Mouse (Mus musculus) MEL (cell line): ENCODE data around the gene R3hcc1l. TPM values are rescaled to one million over a fixed set of nuclear protein-coding genes. Genes with fewer than 3 reads are reported as not detected.

ENCODE experiments used
- DNase-seq: peaks from one replicate; pipeline ENCODE4 v3.0.0; 2011; ENCODE audit warnings: low read depth, low spot score
- H3K27ac ChIP-seq: 2 replicates; pipeline ENCODE4 v1.5.1; 2012; ENCODE audit warnings: low read depth, mild to moderate bottlenecking, control low read depth, low read length, moderate library complexity; ENCODE audit not compliant: control insufficient read depth
- H3K27me3 ChIP-seq, 2 experiments: fragments of 150-350 bp in 1 of 2; sonication (generic) in 1 of 2; 2 replicates each; pipeline ENCODE4 v1.6.1; 2012; ENCODE audit warnings: low read length in 2 of 2, mild to moderate bottlenecking in 2 of 2, improper control_type of control experiment in 1 of 2, moderate library complexity in 1 of 2; ENCODE audit not compliant: insufficient read depth in 2 of 2, control insufficient read depth in 1 of 2
- H3K36me3 ChIP-seq, 2 experiments: 2 replicates each; pipeline ENCODE4 v1.6.1; 2012 to 2014; ENCODE audit warnings: low read length in 2 of 2, improper control_type of control experiment in 1 of 2, inconsistent platforms in 1 of 2, mild to moderate bottlenecking in 1 of 2; ENCODE audit not compliant: insufficient read depth in 2 of 2, control insufficient read depth in 1 of 2
- H3K4me1 ChIP-seq, 2 experiments: fragments of 150-350 bp in 1 of 2; sonication (generic) in 1 of 2; 2 replicates each; pipeline ENCODE4 v1.6.1; 2012; ENCODE audit warnings: low read length in 2 of 2, improper control_type of control experiment in 1 of 2, mild to moderate bottlenecking in 1 of 2; ENCODE audit not compliant: insufficient read depth in 2 of 2, control insufficient read depth in 1 of 2
- H3K4me3 ChIP-seq, 2 experiments: fragments of 150-350 bp in 1 of 2; sonication (generic) in 1 of 2; 2 replicates each; pipeline ENCODE4 v1.5.1; 2012; ENCODE audit warnings: low read depth in 2 of 2, low read length in 2 of 2, mild to moderate bottlenecking in 2 of 2, moderate library complexity in 2 of 2, control low read depth in 1 of 2, improper control_type of control experiment in 1 of 2; ENCODE audit not compliant: control insufficient read depth in 1 of 2, insufficient read depth in 1 of 2
- H3K79me2 ChIP-seq: 2 replicates; pipeline ENCODE4 v1.6.1; 2012; ENCODE audit warnings: mild to moderate bottlenecking, low read length, moderate library complexity; ENCODE audit not compliant: control insufficient read depth, poor library complexity, insufficient read depth
- H3K9ac ChIP-seq: 2 replicates; pipeline ENCODE4 v1.6.1; 2012; ENCODE audit warnings: low read depth, mild to moderate bottlenecking, control low read depth, low read length, moderate library complexity; ENCODE audit not compliant: control insufficient read depth, poor library complexity, severe bottlenecking
- H3K9me3 ChIP-seq: fragments of 150-350 bp; sonication (generic); replicated peaks from 2 replicates; pipeline ENCODE4 v1.6.1; 2012; ENCODE audit warnings: mild to moderate bottlenecking, low read length, improper control_type of control experiment, moderate library complexity; ENCODE audit not compliant: insufficient read depth
- BHLHE40 ChIP-seq: IDR thresholded peaks from 2 replicates; pipeline ENCODE4 v1.6.1; 2012; ENCODE audit warnings: low read depth, mild to moderate bottlenecking, inconsistent platforms, low read length, improper control_type of control experiment, borderline replicate concordance
- CHD1 ChIP-seq: IDR thresholded peaks from 2 replicates; pipeline ENCODE4 v1.6.1; 2012; ENCODE audit warnings: low read depth, mild to moderate bottlenecking, inconsistent platforms, low read length, improper control_type of control experiment
- CHD2 ChIP-seq: IDR thresholded peaks from 2 replicates; pipeline ENCODE4 v1.6.1; 2011; ENCODE audit warnings: low read length, improper control_type of control experiment
- CTCF ChIP-seq, 3 experiments: IDR thresholded peaks in 2 of 3; conservative IDR thresholded peaks in 1 of 3; 2 replicates each; pipeline ENCODE4 v1.5.1; 2011 to 2012; ENCODE audit warnings: low read length in 3 of 3, low read depth in 2 of 3, mild to moderate bottlenecking in 2 of 3, improper control_type of control experiment in 1 of 3, inconsistent platforms in 1 of 3, mixed read lengths in 1 of 3, moderate library complexity in 1 of 3; ENCODE audit not compliant: control insufficient read depth in 1 of 3, insufficient read depth in 1 of 3, poor library complexity in 1 of 3, severe bottlenecking in 1 of 3
- E2F4 ChIP-seq: IDR thresholded peaks from 2 replicates; pipeline ENCODE4 v1.6.1; 2011; ENCODE audit warnings: low read depth, low read length, improper control_type of control experiment, borderline replicate concordance
- ELF1 ChIP-seq: IDR thresholded peaks from 2 replicates; pipeline ENCODE4 v1.6.1; 2014; ENCODE audit warnings: low read depth, mild to moderate bottlenecking, inconsistent platforms, low read length, improper control_type of control experiment, moderate library complexity
- EP300 ChIP-seq, 2 experiments: IDR thresholded peaks; 2 replicates each; pipeline ENCODE4 v1.6.1; 2011; ENCODE audit warnings: improper control_type of control experiment in 2 of 2, low read length in 2 of 2, low read depth in 1 of 2, mild to moderate bottlenecking in 1 of 2
- ETS1 ChIP-seq: IDR thresholded peaks from 2 replicates; pipeline ENCODE4 v1.6.1; 2012; ENCODE audit warnings: low read depth, mild to moderate bottlenecking, inconsistent platforms, low read length, improper control_type of control experiment, moderate library complexity
- GABPA ChIP-seq: IDR thresholded peaks from 2 replicates; pipeline ENCODE4 v1.6.1; 2012; ENCODE audit warnings: low read depth, mild to moderate bottlenecking, inconsistent platforms, low read length, improper control_type of control experiment, moderate library complexity
- GATA1 ChIP-seq: IDR thresholded peaks from 2 replicates; pipeline ENCODE4 v1.6.1; 2011; ENCODE audit warnings: low read depth, low read length, improper control_type of control experiment
- HCFC1 ChIP-seq: IDR thresholded peaks from 2 replicates; pipeline ENCODE4 v1.6.1; 2012; ENCODE audit warnings: low read depth, mild to moderate bottlenecking, inconsistent platforms, low read length, improper control_type of control experiment, moderate library complexity
- KAT2A ChIP-seq: conservative IDR thresholded peaks from 2 replicates; pipeline ENCODE4 v1.6.1; 2012; ENCODE audit warnings: low read depth, low read length, improper control_type of control experiment, inconsistent platforms
- MAFK ChIP-seq: IDR thresholded peaks from 2 replicates; pipeline ENCODE4 v1.6.1; 2011; ENCODE audit warnings: low read depth, mild to moderate bottlenecking, low read length, improper control_type of control experiment, borderline replicate concordance
- MAX ChIP-seq: IDR thresholded peaks from 2 replicates; pipeline ENCODE4 v1.6.1; 2011; ENCODE audit warnings: low read length, improper control_type of control experiment
- MAZ ChIP-seq: IDR thresholded peaks from 2 replicates; pipeline ENCODE4 v1.6.1; 2012; ENCODE audit warnings: low read depth, mild to moderate bottlenecking, inconsistent platforms, low read length, improper control_type of control experiment
- MEF2A ChIP-seq: IDR thresholded peaks from 2 replicates; pipeline ENCODE4 v1.6.1; 2014; ENCODE audit warnings: low read depth, mild to moderate bottlenecking, inconsistent platforms, low read length, improper control_type of control experiment; ENCODE audit not compliant: poor library complexity, insufficient replicate concordance, severe bottlenecking; ENCODE audit errors: extremely low read depth
- MXI1 ChIP-seq: IDR thresholded peaks from 2 replicates; pipeline ENCODE4 v1.6.1; 2011; ENCODE audit warnings: mild to moderate bottlenecking, low read depth, low read length, improper control_type of control experiment
- MYB ChIP-seq: IDR thresholded peaks from 2 replicates; pipeline ENCODE4 v1.6.1; 2011; ENCODE audit warnings: mild to moderate bottlenecking, low read depth, low read length, improper control_type of control experiment
- MYC ChIP-seq: IDR thresholded peaks from 2 replicates; pipeline ENCODE4 v1.6.1; 2011; ENCODE audit warnings: low read depth, mild to moderate bottlenecking, low read length, improper control_type of control experiment, moderate library complexity
- NRF1 ChIP-seq: IDR thresholded peaks from 2 replicates; pipeline ENCODE4 v1.6.1; 2014; ENCODE audit warnings: low read depth, mild to moderate bottlenecking, inconsistent platforms, low read length, improper control_type of control experiment, moderate library complexity; ENCODE audit not compliant: poor library complexity, insufficient read depth, severe bottlenecking
- POLR2A ChIP-seq, 2 experiments: IDR thresholded peaks; 2 replicates each; pipeline ENCODE4 v1.6.1; 2011 to 2012; ENCODE audit warnings: low read length in 2 of 2, mild to moderate bottlenecking in 2 of 2, control low read depth in 1 of 2, improper control_type of control experiment in 1 of 2, low read depth in 1 of 2, moderate library complexity in 1 of 2; ENCODE audit not compliant: control insufficient read depth in 1 of 2, insufficient read depth in 1 of 2, poor library complexity in 1 of 2
- POLR2AphosphoS2 ChIP-seq: IDR thresholded peaks from 2 replicates; pipeline ENCODE4 v1.6.1; 2011; ENCODE audit warnings: low read length, improper control_type of control experiment
- POLR2AphosphoS5 ChIP-seq: IDR thresholded peaks from 2 replicates; pipeline ENCODE4 v1.6.1; 2012; ENCODE audit warnings: low read depth, borderline replicate concordance, mild to moderate bottlenecking, inconsistent platforms, low read length, moderate library complexity, mixed read lengths
- RAD21 ChIP-seq: IDR thresholded peaks from 2 replicates; pipeline ENCODE4 v1.6.1; 2011; ENCODE audit warnings: mild to moderate bottlenecking, low read depth, low read length, improper control_type of control experiment
- RCOR1 ChIP-seq: IDR thresholded peaks from 2 replicates; pipeline ENCODE4 v1.6.1; 2012; ENCODE audit warnings: low read depth, mild to moderate bottlenecking, inconsistent platforms, low read length, improper control_type of control experiment
- SIN3A ChIP-seq: IDR thresholded peaks from 2 replicates; pipeline ENCODE4 v1.6.1; 2012; ENCODE audit warnings: low read length, improper control_type of control experiment, inconsistent platforms
- SMC3 ChIP-seq: IDR thresholded peaks from 2 replicates; pipeline ENCODE4 v1.6.1; 2011; ENCODE audit warnings: low read depth, low read length, improper control_type of control experiment
- TBP ChIP-seq: IDR thresholded peaks from 2 replicates; pipeline ENCODE4 v1.8.0; 2011; ENCODE audit warnings: low read depth, low read length, improper control_type of control experiment
- TCF12 ChIP-seq: IDR thresholded peaks from 2 replicates; pipeline ENCODE4 v1.6.1; 2014; ENCODE audit warnings: low read depth, mild to moderate bottlenecking, inconsistent platforms, low read length, improper control_type of control experiment, moderate library complexity
- UBTF ChIP-seq: IDR thresholded peaks from 2 replicates; pipeline ENCODE4 v1.6.1; 2012; ENCODE audit warnings: low read depth, mild to moderate bottlenecking, inconsistent platforms, low read length, improper control_type of control experiment, moderate library complexity, borderline replicate concordance; ENCODE audit not compliant: insufficient read depth
- USF1 ChIP-seq: IDR thresholded peaks from 2 replicates; pipeline ENCODE4 v1.6.1; 2014; ENCODE audit warnings: low read depth, mild to moderate bottlenecking, inconsistent platforms, low read length, improper control_type of control experiment, moderate library complexity
- USF2 ChIP-seq, 2 experiments: IDR thresholded peaks; 2 replicates each; pipeline ENCODE4 v1.6.1; 2011 to 2012; ENCODE audit warnings: improper control_type of control experiment in 2 of 2, low read length in 2 of 2, borderline replicate concordance in 1 of 2, inconsistent platforms in 1 of 2, low read depth in 1 of 2, mild to moderate bottlenecking in 1 of 2; ENCODE audit not compliant: insufficient read depth in 1 of 2
- ZC3H11A ChIP-seq: IDR thresholded peaks from 2 replicates; pipeline ENCODE4 v1.6.1; 2012; ENCODE audit warnings: low read depth, mild to moderate bottlenecking, inconsistent platforms, low read length, improper control_type of control experiment
- ZKSCAN1 ChIP-seq: IDR thresholded peaks from 2 replicates; pipeline ENCODE4 v1.6.1; 2012; ENCODE audit warnings: low read depth, mild to moderate bottlenecking, inconsistent platforms, low read length, improper control_type of control experiment, moderate library complexity
- ZMIZ1 ChIP-seq: IDR thresholded peaks from 2 replicates; pipeline ENCODE4 v1.6.1; 2012; ENCODE audit warnings: low read depth, mild to moderate bottlenecking, inconsistent platforms, low read length, improper control_type of control experiment, moderate library complexity
- ZNF384 ChIP-seq: IDR thresholded peaks from 2 replicates; pipeline ENCODE4 v1.6.1; 2012; ENCODE audit warnings: low read depth, mild to moderate bottlenecking, inconsistent platforms, low read length, improper control_type of control experiment
- polyA plus RNA-seq, 2 experiments: library from polyadenylated mRNA; stranded (reverse) in 1 of 2; unstranded in 1 of 2; fragments of >175 nt in 1 of 2; fragments of >200 nt in 1 of 2; gene quantifications; 2 replicates each; pipeline versions ENCODE4 v1.2.1 to v1.2.4; 2012; ENCODE audit warnings: low replicate concordance in 2 of 2, low read depth in 1 of 2; ENCODE audit not compliant: insufficient read length in 2 of 2, insufficient read depth in 1 of 2, missing spikeins in 1 of 2
- total RNA-seq: library from RNA; depleted of rRNA; stranded (reverse); fragments of 300-350 nt; gene quantifications from 2 replicates; pipeline ENCODE4 v1.2.3, GENCODE M21; 2012

R3hcc1l gene
- total and polyA plus RNA-seq, 3 experiments, result 14.8 to 119 (median 21.5) TPM

DNA sequence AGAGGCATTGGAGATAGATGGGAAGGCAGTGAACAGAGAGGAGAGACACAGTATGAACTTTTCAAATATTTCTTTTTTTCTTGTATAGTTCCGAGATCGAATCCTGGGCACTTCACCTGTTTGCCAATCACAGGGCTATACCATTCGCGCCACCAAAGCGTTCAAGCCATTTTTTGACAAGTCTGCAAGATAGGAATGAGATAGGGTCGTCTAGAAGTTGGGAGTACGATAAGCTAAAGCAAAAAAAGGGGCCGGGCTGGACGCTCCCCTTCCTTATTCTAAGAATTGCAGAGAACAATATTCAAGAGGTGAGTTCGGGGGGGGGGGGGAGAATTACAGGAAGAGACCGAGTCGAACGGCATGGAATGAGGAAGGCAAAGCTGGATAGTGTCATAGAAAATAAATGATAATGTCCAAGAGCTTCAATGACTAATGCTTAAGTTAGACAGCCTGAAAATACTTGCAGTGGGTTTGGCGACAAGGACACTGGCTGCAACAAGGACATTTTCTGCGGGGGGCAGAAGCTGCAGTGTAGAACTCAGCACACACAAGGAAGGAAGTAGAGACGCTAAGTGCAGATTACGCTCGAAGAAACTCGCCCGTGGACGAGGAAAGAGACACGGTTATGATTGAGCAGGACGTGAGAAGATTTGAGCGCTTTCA lies 471 bp upstream of the R3hcc1l start:
- Histone ChIP-seq H3K36me3 (peaks cover 0 to 28% of the 10 kb centered on the region in 2 experiments; a peak in 3 of 4 replicates), H3K9me3 (no peaks in the 10 kb centered on the region), H3K27me3 (no peaks in the 10 kb centered on the region; a peak in 1 of 4 replicates), H3K4me3 (peak overlapping the region; percentile 76 to 78), H3K9ac (peak overlapping the region; percentile 15), H3K4me1 (peaks cover 5 to 13% of the 10 kb centered on the region in 2 experiments; a peak in 3 of 4 replicates), H3K27ac (no peak overlapping the region), H3K79me2 (peaks cover 33% of the 10 kb centered on the region)
- DNase-seq, result no peak
- no peak for TF ChIP-seq ETS1
- TF ChIP-seq POLR2AphosphoS2, result no peak
- no peak; the same call in 1 of the 2 replicates for TF ChIP-seq GATA1
- no peak for TF ChIP-seq MYB
- no peak for TF ChIP-seq UBTF
- TF ChIP-seq POLR2A (IDR thresholded peaks at IDR 0.05; ENCODE audit: control insufficient read depth in 1 of 2, insufficient read depth in 1 of 2, low read depth in 1 of 2, low read length in 2 of 2, poor library complexity in 1 of 2), result 0 out of 4 replicates have a peak, but pooled peaks of 1 of the 2 experiments have one; percentile 15
- TF ChIP-seq CHD2, result no peak
- no peak; the same call in 1 of the 2 replicates for TF ChIP-seq MAX
- TF ChIP-seq ZNF384, result peak; percentile 55
- no peak for TF ChIP-seq NRF1
- TF ChIP-seq SIN3A, result no peak
- no peak for TF ChIP-seq ZKSCAN1
- no peak for TF ChIP-seq HCFC1
- no peak for TF ChIP-seq BHLHE40
- TF ChIP-seq GABPA, result no peak
- TF ChIP-seq RCOR1, result peak; percentile 54; the same call in 1 of the 2 replicates
- no peak for TF ChIP-seq ELF1
- no peak for TF ChIP-seq USF2 (IDR thresholded peaks at IDR 0.05; ENCODE audit: borderline replicate concordance in 1 of 2, insufficient read depth in 1 of 2, low read depth in 1 of 2, low read length in 2 of 2)
- TF ChIP-seq ZMIZ1, result no peak
- no peak for TF ChIP-seq USF1
- peak in 1 of 2 experiments; percentile 10; a peak in 1 of 4 replicates for TF ChIP-seq EP300 (IDR thresholded peaks at IDR 0.05; ENCODE audit: low read depth in 1 of 2, low read length in 2 of 2)
- no peak for TF ChIP-seq MXI1
- no peak for TF ChIP-seq E2F4
- TF ChIP-seq SMC3, result peak; percentile 3; the same call in 1 of the 2 replicates
- TF ChIP-seq RAD21, result no peak
- no peak for TF ChIP-seq MEF2A
- no peak for TF ChIP-seq MYC
- no peak for TF ChIP-seq TBP
- no peak for TF ChIP-seq MAZ
- TF ChIP-seq POLR2AphosphoS5, result no peak
- no peak for TF ChIP-seq TCF12
- TF ChIP-seq KAT2A, result no peak
- TF ChIP-seq CHD1, result no peak
- no peak for TF ChIP-seq ZC3H11A
- no peak for TF ChIP-seq MAFK
- no peak for TF ChIP-seq CTCF (IDR thresholded peaks at IDR 0.05 in 2 of 3, conservative IDR thresholded peaks at IDR 0.05 in 1 of 3; ENCODE audit: control insufficient read depth in 1 of 3, insufficient read depth in 1 of 3, low read depth in 2 of 3, low read length in 3 of 3, poor library complexity in 1 of 3, severe bottlenecking in 1 of 3)
